Mouse (Mus musculus) E14TG2a.4 (cell line): ENCODE results near the gene Lrrc3.
A peak's percentile ranks its signal among the peaks of the same experiment; 100 is the strongest.
"Not testable (repeated sequence)": the region's sequence is repeated elsewhere in the genome, so short reads cannot be mapped to it uniquely, and the experiment has no call there.

Experiments used
- H3K27me3 ChIP-seq: 2 replicates; pipeline ENCODE4 v1.6.1; 2014; ENCODE audit warnings: low read length, control low read depth; ENCODE audit not compliant: insufficient read depth
- H3K36me3 ChIP-seq: 2 replicates; pipeline ENCODE4 v1.6.1; 2014; ENCODE audit warnings: low read length, control low read depth; ENCODE audit not compliant: insufficient read depth
- H3K4me1 ChIP-seq: replicated peaks from 2 replicates; pipeline ENCODE4 v1.6.1; 2014; ENCODE audit warnings: low read depth, low read length, control low read depth
- H3K4me3 ChIP-seq: replicated peaks from 2 replicates; pipeline ENCODE4 v1.5.1; 2014; ENCODE audit warnings: mild to moderate bottlenecking, low read length
- H3K9me3 ChIP-seq: 2 replicates; pipeline ENCODE4 v1.6.1; 2014; ENCODE audit warnings: low read length, control low read depth
- CTCF ChIP-seq: conservative IDR thresholded peaks from 2 replicates; pipeline ENCODE4 v1.5.1; 2014; ENCODE audit warnings: low read length
- NANOG ChIP-seq: IDR thresholded peaks from 2 replicates; pipeline ENCODE4 v1.6.1; 2014; ENCODE audit warnings: borderline replicate concordance, low read length, mixed read lengths
- POU5F1 ChIP-seq: IDR thresholded peaks from 2 replicates; pipeline ENCODE4 v1.6.1; 2014; ENCODE audit warnings: low read length, borderline replicate concordance

The Lrrc3 gene

GRCm38 (mm10) chr10:77902211-77902893 lies at the start of gene Lrrc3:
Gene Lrrc3 (minus strand): TSS chr10:77902536.
- Histone ChIP-seq H3K36me3 (peaks cover 18% of the 10 kb centered on the region), H3K4me3 (peak within 1 kb of the TSS; percentile 91), H3K9me3 (no peaks in the 10 kb centered on the region), H3K27me3 (peaks cover 26% of the 10 kb centered on the region), H3K4me1 (peaks cover 21% of the 10 kb centered on the region)
- no peak for TF ChIP-seq NANOG
- TF ChIP-seq POU5F1, result no peak
- TF ChIP-seq CTCF, result no peak

- H3K4me1 ChIP-seq, H3K36me3 ChIP-seq, H3K27me3 ChIP-seq, H3K4me3 ChIP-seq: not testable (repeated sequence)
- peaks cover 48% of the 10 kb centered on the region for H3K9me3 ChIP-seq
Observed at GRCm38 (mm10) chr10:77950468-77950867, 48.1 kb upstream of the Lrrc3 start.

- Histone ChIP-seq H3K27me3 (no peaks in the 10 kb centered on the region), H3K9me3 (peaks cover 17% of the 10 kb centered on the region), H3K4me1 (no peaks in the 10 kb centered on the region), H3K36me3 (no peaks in the 10 kb centered on the region), H3K4me3 (no peak overlapping the region)
- TF ChIP-seq CTCF (no peak), NANOG (no peak), POU5F1 (no peak)
Observed at GRCm38 (mm10) chr10:77939685-77940084, 37.3 kb upstream of the Lrrc3 start.

- Histone ChIP-seq H3K27me3 (peaks cover 8% of the 10 kb centered on the region; the same call in 1 of the 2 replicates), H3K36me3 (no peaks in the 10 kb centered on the region), H3K9me3 (no peaks in the 10 kb centered on the region), H3K4me1 (no peaks in the 10 kb centered on the region), H3K4me3 (no peak overlapping the region)
- TF ChIP-seq CTCF (no peak), POU5F1 (no peak), NANOG (no peak)
Observed at GRCm38 (mm10) chr10:77927375-77927774, 25.0 kb upstream of the Lrrc3 start.

- no peaks in the 10 kb centered on the region for H3K9me3 ChIP-seq
- H3K4me3 ChIP-seq, result no peak overlapping the region
- no peaks in the 10 kb centered on the region for H3K4me1 ChIP-seq
- 0 out of 2 replicates have a peak, but pooled peaks cover 6% of the 10 kb centered on the region for H3K27me3 ChIP-seq
- H3K36me3 ChIP-seq, result no peaks in the 10 kb centered on the region
- TF ChIP-seq CTCF, result peak; percentile 93
- TF ChIP-seq NANOG, result no peak
- TF ChIP-seq POU5F1, result no peak
Observed at GRCm38 (mm10) chr10:77926140-77926539, 23.8 kb upstream of the Lrrc3 start.

GRCm38 (mm10) chr10:77922681-77923080 lies 20.3 kb upstream of the Lrrc3 start:
- no peak for TF ChIP-seq CTCF
- no peak for TF ChIP-seq NANOG
- TF ChIP-seq POU5F1, result no peak
- H3K4me3 ChIP-seq, result no peak overlapping the region
- H3K27me3 ChIP-seq, result peaks cover 11% of the 10 kb centered on the region; the same call in 1 of the 2 replicates
- no peaks in the 10 kb centered on the region for H3K36me3 ChIP-seq
- no peaks in the 10 kb centered on the region for H3K9me3 ChIP-seq
- H3K4me1 ChIP-seq, result peaks cover 6% of the 10 kb centered on the region

GRCm38 (mm10) chr10:77921009-77921408 lies 18.7 kb upstream of the Lrrc3 start:
- no peaks in the 10 kb centered on the region for H3K9me3 ChIP-seq

GRCm38 (mm10) chr10:77916636-77917335 lies 14.4 kb upstream of the Lrrc3 start:
- no peak overlapping the region for H3K4me3 ChIP-seq
- H3K9me3 ChIP-seq, result no peaks in the 10 kb centered on the region
- H3K36me3 ChIP-seq, result no peaks in the 10 kb centered on the region
- H3K4me1 ChIP-seq, result peaks cover 20% of the 10 kb centered on the region
- H3K27me3 ChIP-seq, result peaks cover 12% of the 10 kb centered on the region; the same call in 1 of the 2 replicates
- TF ChIP-seq CTCF, result peak; percentile 84
- no peak; the same call in 1 of the 2 replicates for TF ChIP-seq POU5F1
- no peak for TF ChIP-seq NANOG

More at GRCm38 (mm10) chr10:77921009-77921408, 18.7 kb upstream of the Lrrc3 start:
- TF ChIP-seq POU5F1 (no peak), CTCF (no peak), NANOG (no peak)
- Histone ChIP-seq H3K4me3 (no peak overlapping the region), H3K27me3 (peaks cover 11% of the 10 kb centered on the region; the same call in 1 of the 2 replicates), H3K4me1 (peaks cover 20% of the 10 kb centered on the region), H3K36me3 (no peaks in the 10 kb centered on the region)

- H3K4me1 ChIP-seq, result peaks cover 20% of the 10 kb centered on the region
- H3K27me3 ChIP-seq, result peaks cover 10% of the 10 kb centered on the region; the same call in 1 of the 2 replicates
- no peaks in the 10 kb centered on the region for H3K36me3 ChIP-seq
- no peaks in the 10 kb centered on the region for H3K9me3 ChIP-seq
- TF ChIP-seq CTCF, result no peak
- no peak for TF ChIP-seq NANOG
- TF ChIP-seq POU5F1, result no peak
- no peak overlapping the region for H3K4me3 ChIP-seq
Observed at GRCm38 (mm10) chr10:77913292-77913691, 11.0 kb upstream of the Lrrc3 start.
